Mouse (Mus musculus) MN1 (cell line): ENCODE data around the gene Ceacam15.

ENCODE experiments used
- DNase-seq: peaks from one replicate; pipeline ENCODE4 v3.0.0-alpha.2; 2016; ENCODE audit warnings: low spot score

The Ceacam15 gene

DNA sequence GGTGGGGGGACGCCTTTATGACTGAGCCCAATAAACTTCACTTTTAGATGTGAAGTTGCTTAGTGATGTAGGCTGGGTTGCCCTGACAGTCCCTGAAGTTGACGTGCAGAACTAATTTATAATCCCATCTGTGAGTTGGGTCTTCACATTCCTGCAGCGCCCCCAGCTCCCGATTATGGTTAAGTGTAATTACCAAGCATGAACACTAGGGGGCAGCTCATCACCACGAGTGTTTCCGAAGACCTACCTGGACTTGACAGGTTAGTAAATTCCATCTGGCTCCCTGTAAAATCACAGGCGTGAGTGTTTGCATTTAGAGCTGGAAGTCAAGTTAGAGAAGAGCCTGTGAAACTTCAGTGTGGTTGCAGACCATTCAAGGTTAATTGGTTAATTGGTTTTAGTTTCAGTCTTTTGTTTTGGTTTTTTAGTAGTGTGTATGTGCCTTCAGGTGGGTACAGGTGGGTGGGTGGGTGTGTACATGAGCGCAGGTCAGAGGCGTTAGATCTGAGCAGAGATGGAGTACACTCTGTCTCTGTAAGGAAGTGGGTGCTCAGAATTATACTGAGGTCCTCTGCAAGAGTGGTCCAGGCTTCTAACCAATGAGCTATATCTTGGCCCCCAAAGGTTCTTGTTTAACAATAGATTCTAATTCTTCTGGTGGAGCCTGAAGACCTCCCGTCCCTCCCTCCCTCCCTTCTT lies 45.8 kb downstream of the Ceacam15 start:
- DNase-seq, result peak; percentile 60

DNA sequence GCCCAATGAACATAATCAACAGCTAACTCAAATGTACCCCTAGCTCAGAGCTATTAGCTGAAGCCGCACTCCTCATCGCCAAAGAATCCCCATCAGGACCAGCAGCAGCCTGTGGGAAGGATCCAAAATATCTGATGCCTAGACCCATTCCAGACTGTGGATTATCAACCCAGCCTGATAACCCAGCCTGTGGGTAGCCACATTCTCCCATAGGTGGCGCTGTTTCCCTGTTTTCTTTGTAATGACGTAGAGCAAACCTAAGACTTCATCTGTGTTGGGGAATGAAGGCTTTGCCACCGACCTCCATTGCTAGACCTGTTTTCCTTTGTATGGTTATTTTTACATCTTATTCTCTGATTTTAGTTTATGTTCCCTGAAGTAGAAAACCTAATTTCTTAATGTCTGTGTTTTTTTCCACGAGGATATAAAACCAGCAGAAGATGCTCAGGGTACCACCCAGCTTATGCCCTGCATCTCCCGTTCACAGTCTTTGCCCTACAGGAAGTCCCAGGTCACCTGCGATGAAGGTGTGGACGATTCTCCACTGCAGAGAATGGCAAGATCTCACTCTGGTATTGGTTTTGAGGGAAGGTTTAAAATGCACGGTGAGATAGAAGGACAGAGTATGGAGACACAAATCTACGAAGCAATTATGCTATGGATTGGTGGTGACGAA lies 47.3 kb downstream of the Ceacam15 start:
- peak; percentile 84 for DNase-seq

DNA sequence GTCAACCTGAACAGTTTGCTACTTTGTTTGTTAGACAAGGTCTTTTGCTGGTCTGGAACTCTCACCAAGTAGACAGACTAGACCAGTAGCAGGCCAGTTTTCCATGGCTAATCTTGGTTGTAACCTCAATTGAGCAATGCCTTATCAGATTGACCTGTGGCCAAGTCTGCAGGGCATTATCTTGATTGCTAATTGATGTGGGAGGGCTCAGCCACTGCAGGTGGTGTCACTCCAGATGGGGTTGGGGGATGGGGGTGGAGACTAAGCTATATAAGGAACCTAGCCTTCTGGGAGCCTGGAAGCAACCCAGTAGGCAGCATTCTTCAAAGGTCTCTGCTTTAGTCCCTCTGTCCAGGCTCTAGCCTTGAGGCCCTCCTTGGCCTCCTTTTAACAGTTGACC lies 51.8 kb downstream of the Ceacam15 start:
- no peak for DNase-seq

DNA sequence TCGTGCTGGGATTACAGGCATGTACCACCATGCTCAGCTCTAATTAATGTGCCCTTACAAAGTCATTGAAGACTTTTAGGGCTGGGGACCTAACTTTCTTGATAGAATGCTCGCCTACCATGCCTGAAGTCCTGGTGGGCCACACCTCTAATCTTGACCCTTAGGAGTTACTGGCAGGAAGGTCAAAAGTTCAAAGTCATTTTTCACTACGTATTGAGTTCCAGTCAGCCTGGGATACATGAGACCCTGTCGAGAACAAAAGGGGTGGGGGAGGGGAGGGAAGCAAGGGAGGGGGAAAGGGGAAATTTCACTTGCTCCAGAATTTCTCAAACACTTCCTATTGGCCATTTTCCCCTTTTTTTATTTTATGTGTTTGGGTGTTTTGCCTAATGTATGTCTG lies 52.4 kb downstream of the Ceacam15 start:
- no peak for DNase-seq
